Mouse (Mus musculus) embryonic fibroblast, embryonic 13.5 days (primary cell): ENCODE data around the gene Amotl1.

Experiments
- CTCF ChIP-seq: IDR thresholded peaks from 2 replicates; pipeline ENCODE4 v1.5.1; 2011; ENCODE audit warnings: mild to moderate bottlenecking, control low read depth, low read length, moderate library complexity, borderline replicate concordance; ENCODE audit not compliant: insufficient read depth
- POLR2A ChIP-seq: IDR thresholded peaks from 2 replicates; pipeline ENCODE4 v1.6.1; 2011; ENCODE audit warnings: low read depth, mild to moderate bottlenecking, control low read depth, low read length, moderate library complexity

DNA sequence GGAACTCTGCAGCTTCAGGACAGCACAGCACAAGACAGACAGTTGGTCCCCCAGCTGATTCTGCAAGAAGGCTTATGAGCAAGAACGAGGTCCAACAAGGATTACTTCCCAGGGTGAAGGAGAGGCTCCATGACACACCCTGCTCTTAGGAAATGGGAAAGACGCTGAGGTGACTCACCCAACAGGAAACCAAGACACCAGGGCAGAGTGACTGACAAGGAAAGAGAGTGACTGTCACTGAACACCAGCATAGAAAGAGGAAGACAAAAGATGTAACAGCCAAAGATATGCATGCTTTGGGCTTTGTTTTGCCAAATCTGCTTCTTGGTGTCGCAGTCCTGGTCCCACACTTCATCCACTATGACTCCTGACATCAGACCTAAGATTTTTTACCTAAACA, 40.5 kb downstream of the Amotl1 start:
- no peak for TF ChIP-seq CTCF
- TF ChIP-seq POLR2A: no peak
